Mouse (Mus musculus): ENCODE measurements at regions not wholly inside any gene's neighbourhood (a gene's known extent, or its start where the extent isn't known, plus 50 kb on each side); places are given as distances from the start of the nearest gene placed in this dataset.

GRCm38 (mm10) chr14:76657784-76658610, 101.3 kb upstream of the Serp2 start:
- H3K9me3 ChIP-seq (ENCODE audit: control insufficient read depth, low read length) = no peaks in the 10 kb centered on the region
- H3K4me2 ChIP-seq = no peak overlapping the region
- H3K27me3 ChIP-seq (ENCODE audit: control insufficient read depth, insufficient read depth, low read length) = no peaks in the 10 kb centered on the region
- H3K4me3 ChIP-seq (ENCODE audit: low read depth, low read length) = no peak overlapping the region
- DNase-seq (ENCODE audit: low spot score, missing footprints) = peak; percentile 94
- ATAC-seq (ENCODE audit: low FRiP score) = peak; percentile 83
- H3K27ac ChIP-seq (ENCODE audit: low read depth, low read length) = peak overlapping the region; percentile 27; the same call in 1 of the 2 replicates
- H3K4me1 ChIP-seq (ENCODE audit: control insufficient read depth, insufficient read depth, low read length) = peaks cover 11% of the 10 kb centered on the region
- peak overlapping the region; percentile 14; the same call in 1 of the 2 replicates for H3K9ac ChIP-seq (ENCODE audit: low read length)
- no peaks in the 10 kb centered on the region for H3K36me3 ChIP-seq (ENCODE audit: control insufficient read depth, insufficient read depth, low read length)
- 44% methylated on average over 9 of the region's 9 CpGs for WGBS

- H3K9ac ChIP-seq (ENCODE audit: low read length) = no peak overlapping the region
- peaks cover 13% of the 10 kb centered on the region for H3K4me1 ChIP-seq (ENCODE audit: control insufficient read depth, insufficient read depth, low read length)
- H3K9me3 ChIP-seq (ENCODE audit: control insufficient read depth, low read length) = no peaks in the 10 kb centered on the region
- DNase-seq (ENCODE audit: low spot score, missing footprints) (peak; percentile 88), ATAC-seq (ENCODE audit: low FRiP score) (peak; percentile 76)
- H3K4me2 ChIP-seq = no peak overlapping the region
- H3K27me3 ChIP-seq (ENCODE audit: control insufficient read depth, insufficient read depth, low read length) = no peaks in the 10 kb centered on the region
- H3K27ac ChIP-seq (ENCODE audit: low read depth, low read length) = no peak overlapping the region
- 45% methylated on average over 7 of the region's 7 CpGs for WGBS
- H3K36me3 ChIP-seq (ENCODE audit: control insufficient read depth, insufficient read depth, low read length) = no peaks in the 10 kb centered on the region
- no peak overlapping the region for H3K4me3 ChIP-seq (ENCODE audit: low read depth, low read length)
Measured at GRCm38 (mm10) chr14:76657375-76657774, 100.7 kb upstream of the Serp2 start.

GRCm38 (mm10) chr14:76652356-76653126, 95.9 kb upstream of the Serp2 start:
- Histone ChIP-seq H3K9ac (ENCODE audit: low read length) (no peak overlapping the region), H3K4me3 (ENCODE audit: low read depth, low read length) (no peak overlapping the region), H3K4me1 (ENCODE audit: control insufficient read depth, insufficient read depth, low read length) (peaks cover 11% of the 10 kb centered on the region), H3K9me3 (ENCODE audit: control insufficient read depth, low read length) (no peaks in the 10 kb centered on the region), H3K36me3 (ENCODE audit: control insufficient read depth, insufficient read depth, low read length) (no peaks in the 10 kb centered on the region), H3K27ac (ENCODE audit: low read depth, low read length) (no peak overlapping the region), H3K4me2 (no peak overlapping the region), H3K27me3 (ENCODE audit: control insufficient read depth, insufficient read depth, low read length) (no peaks in the 10 kb centered on the region)
- DNase-seq (ENCODE audit: low spot score, missing footprints) = peak; percentile 84
- 59% methylated on average over 9 of the region's 9 CpGs for WGBS
- peak; percentile 67; the same call in 1 of the 2 replicates for ATAC-seq (ENCODE audit: low FRiP score)

- no peak overlapping the region for H3K4me2 ChIP-seq
- ATAC-seq (ENCODE audit: low FRiP score) (no peak), DNase-seq (ENCODE audit: low spot score, missing footprints) (no peak)
- H3K9me3 ChIP-seq (ENCODE audit: control insufficient read depth, low read length) = no peaks in the 10 kb centered on the region
- WGBS = 95% methylated on average over 8 of the region's 8 CpGs
- H3K36me3 ChIP-seq (ENCODE audit: control insufficient read depth, insufficient read depth, low read length) = no peaks in the 10 kb centered on the region
- no peak overlapping the region for H3K9ac ChIP-seq (ENCODE audit: low read length)
- H3K27me3 ChIP-seq (ENCODE audit: control insufficient read depth, insufficient read depth, low read length) = no peaks in the 10 kb centered on the region
- H3K4me1 ChIP-seq (ENCODE audit: control insufficient read depth, insufficient read depth, low read length) = peaks cover 7% of the 10 kb centered on the region
- H3K27ac ChIP-seq (ENCODE audit: low read depth, low read length) = no peak overlapping the region
- no peak overlapping the region for H3K4me3 ChIP-seq (ENCODE audit: low read depth, low read length)
Measured at GRCm38 (mm10) chr14:76651096-76651495, 94.4 kb upstream of the Serp2 start.

GRCm38 (mm10) chr14:76649927-76650326, 93.2 kb upstream of the Serp2 start:
- ATAC-seq (ENCODE audit: low FRiP score) = no peak
- H3K36me3 ChIP-seq (ENCODE audit: control insufficient read depth, insufficient read depth, low read length) = no peaks in the 10 kb centered on the region

GRCm38 (mm10) chr14:76644716-76645115, 88.0 kb upstream of the Serp2 start:
- Histone ChIP-seq H3K9ac (ENCODE audit: low read length) (no peak overlapping the region), H3K4me3 (ENCODE audit: low read depth, low read length) (no peak overlapping the region), H3K27me3 (ENCODE audit: control insufficient read depth, insufficient read depth, low read length) (no peaks in the 10 kb centered on the region), H3K27ac (ENCODE audit: low read depth, low read length) (no peak overlapping the region), H3K4me1 (ENCODE audit: control insufficient read depth, insufficient read depth, low read length) (no peaks in the 10 kb centered on the region), H3K4me2 (no peak overlapping the region), H3K9me3 (ENCODE audit: control insufficient read depth, low read length) (no peaks in the 10 kb centered on the region), H3K36me3 (ENCODE audit: control insufficient read depth, insufficient read depth, low read length) (no peaks in the 10 kb centered on the region)
- 91% methylated on average over 3 of the region's 3 CpGs for WGBS
- no peak for DNase-seq (ENCODE audit: low spot score, missing footprints)
- no peak for ATAC-seq (ENCODE audit: low FRiP score)

More at GRCm38 (mm10) chr14:76649927-76650326, 93.2 kb upstream of the Serp2 start:
- Histone ChIP-seq H3K9me3 (ENCODE audit: control insufficient read depth, low read length) (no peaks in the 10 kb centered on the region), H3K9ac (ENCODE audit: low read length) (no peak overlapping the region), H3K4me3 (ENCODE audit: low read depth, low read length) (no peak overlapping the region), H3K4me2 (no peak overlapping the region), H3K27me3 (ENCODE audit: control insufficient read depth, insufficient read depth, low read length) (no peaks in the 10 kb centered on the region), H3K27ac (ENCODE audit: low read depth, low read length) (no peak overlapping the region), H3K4me1 (ENCODE audit: control insufficient read depth, insufficient read depth, low read length) (peaks cover 7% of the 10 kb centered on the region)
- DNase-seq (ENCODE audit: low spot score, missing footprints) = no peak
- WGBS = 86% methylated on average over 3 of the region's 3 CpGs

GRCm38 (mm10) chr14:76641752-76642529, 85.3 kb upstream of the Serp2 start:
- 88% methylated on average over 4 of the region's 4 CpGs for WGBS
- no peaks in the 10 kb centered on the region for H3K4me1 ChIP-seq (ENCODE audit: control insufficient read depth, insufficient read depth, low read length)
- no peaks in the 10 kb centered on the region for H3K9me3 ChIP-seq (ENCODE audit: control insufficient read depth, low read length)
- DNase-seq (ENCODE audit: low spot score, missing footprints) (peak; percentile 53), ATAC-seq (ENCODE audit: low FRiP score) (no peak)
- H3K4me2 ChIP-seq = no peak overlapping the region
- H3K9ac ChIP-seq (ENCODE audit: low read length) = no peak overlapping the region
- H3K27me3 ChIP-seq (ENCODE audit: control insufficient read depth, insufficient read depth, low read length) = no peaks in the 10 kb centered on the region
- no peak overlapping the region for H3K4me3 ChIP-seq (ENCODE audit: low read depth, low read length)
- H3K27ac ChIP-seq (ENCODE audit: low read depth, low read length) = no peak overlapping the region
- H3K36me3 ChIP-seq (ENCODE audit: control insufficient read depth, insufficient read depth, low read length) = no peaks in the 10 kb centered on the region

- ATAC-seq (ENCODE audit: low FRiP score) (no peak), DNase-seq (ENCODE audit: low spot score, missing footprints) (no peak)
- Histone ChIP-seq H3K27ac (ENCODE audit: low read depth, low read length) (no peak overlapping the region), H3K27me3 (ENCODE audit: control insufficient read depth, insufficient read depth, low read length) (no peaks in the 10 kb centered on the region), H3K36me3 (ENCODE audit: control insufficient read depth, insufficient read depth, low read length) (no peaks in the 10 kb centered on the region), H3K9me3 (ENCODE audit: control insufficient read depth, low read length) (no peaks in the 10 kb centered on the region), H3K9ac (ENCODE audit: low read length) (no peak overlapping the region), H3K4me3 (ENCODE audit: low read depth, low read length) (no peak overlapping the region), H3K4me1 (ENCODE audit: control insufficient read depth, insufficient read depth, low read length) (no peaks in the 10 kb centered on the region), H3K4me2 (no peak overlapping the region)
- WGBS = 69% methylated on average over 6 of the region's 6 CpGs
Measured at GRCm38 (mm10) chr14:76633170-76633569, 76.5 kb upstream of the Serp2 start.

All from midbrain, embryonic 11.5 days (tissue).